Mouse (Mus musculus): ENCODE measurements around the gene Gpr171.

DNA sequence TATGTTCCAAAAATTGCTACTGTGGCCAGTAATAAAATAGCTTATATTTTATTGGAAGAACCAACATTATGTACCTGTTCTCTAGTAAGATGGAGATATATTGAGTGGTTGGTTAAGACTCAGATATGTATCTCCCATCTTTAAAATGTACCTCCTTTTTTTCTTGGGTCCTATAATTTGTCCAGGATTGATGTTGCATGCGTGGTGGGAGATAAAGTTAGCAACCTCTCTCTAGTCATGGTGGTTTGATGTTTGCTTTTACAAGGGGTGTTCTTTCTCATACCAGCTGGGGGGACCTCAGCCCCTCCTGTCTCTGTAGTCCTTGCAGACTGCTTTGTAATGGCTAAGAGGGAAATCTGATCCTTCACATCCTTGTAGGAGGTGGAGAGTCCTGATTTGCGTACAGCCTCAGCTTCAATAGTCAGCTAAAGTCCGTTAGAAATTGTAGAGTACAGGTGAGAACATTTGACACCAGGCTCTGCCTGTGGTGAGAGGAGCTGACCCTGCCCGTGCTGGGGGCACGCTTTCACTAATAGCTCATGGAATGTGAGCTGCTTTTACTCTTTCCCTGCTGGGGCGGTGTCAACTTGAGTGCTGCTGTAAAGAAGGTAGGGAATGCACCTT lies 21.2 kb downstream of the Gpr171 start:
- TF ChIP-seq CTCF (IDR thresholded peaks at IDR 0.05; ENCODE audit: insufficient read depth, low read length) = no peak
- no peak for TF ChIP-seq POLR2A (IDR thresholded peaks at IDR 0.05; ENCODE audit: borderline replicate concordance, extremely low read depth, low read depth, low read length)

Measured in lung, adult 2 months (tissue).